Mouse (Mus musculus) forebrain, embryonic 10.5 days (tissue): ENCODE data around the gene Xpr1. TPM values are rescaled to one million over a fixed set of nuclear protein-coding genes. Genes with fewer than 3 reads are reported as not detected.

Experiments
- DNase-seq: peaks from one replicate; pipeline ENCODE4 v3.0.0-alpha.2; 2017; ENCODE audit warnings: low spot score; ENCODE audit errors: extremely low spot score
- H3K27ac ChIP-seq: fragments of 300-500 bp; sonication (generic); 2 replicates; pipeline ENCODE4 v1.5.1; 2016; ENCODE audit warnings: mild to moderate bottlenecking
- H3K27me3 ChIP-seq: fragments of 300-500 bp; sonication (generic); 2 replicates; pipeline ENCODE4 v1.6.1; 2016; ENCODE audit warnings: mild to moderate bottlenecking; ENCODE audit not compliant: poor library complexity, severe bottlenecking
- H3K36me3 ChIP-seq: fragments of 300-500 bp; sonication (generic); replicated peaks from 2 replicates; pipeline ENCODE4 v1.6.1; 2016; ENCODE audit warnings: mild to moderate bottlenecking, moderate library complexity
- H3K4me1 ChIP-seq: fragments of 300-500 bp; sonication (generic); 2 replicates; pipeline ENCODE4 v1.6.1; 2016
- H3K4me3 ChIP-seq: fragments of 300-500 bp; sonication (generic); 2 replicates; pipeline ENCODE4 v1.5.1; 2016; ENCODE audit warnings: mild to moderate bottlenecking, moderate library complexity
- H3K9me3 ChIP-seq: fragments of 300-500 bp; sonication (generic); 2 replicates; pipeline ENCODE4 v1.6.1; 2016; ENCODE audit warnings: mild to moderate bottlenecking, moderate library complexity
- WGBS: fragments of 180-500 bp; shearing (Covaris S2); methylation state at CpG from one replicate; pipeline ENCODE4 v1.1.7; 2016; 5-methylcytosine and 5-hydroxymethylcytosine counted together
- polyA plus RNA-seq: library from polyadenylated mRNA; unstranded; fragments of >200 nt; fragmentation: Nextera tagmentation; extraction: Ambion mirVana; gene quantifications from 2 replicates; pipeline ENCODE4 v1.2.1, GENCODE M21; 2016

The Xpr1 gene
- polyA plus RNA-seq, result 10.7 and 11.2 TPM in 2 replicates

DNA sequence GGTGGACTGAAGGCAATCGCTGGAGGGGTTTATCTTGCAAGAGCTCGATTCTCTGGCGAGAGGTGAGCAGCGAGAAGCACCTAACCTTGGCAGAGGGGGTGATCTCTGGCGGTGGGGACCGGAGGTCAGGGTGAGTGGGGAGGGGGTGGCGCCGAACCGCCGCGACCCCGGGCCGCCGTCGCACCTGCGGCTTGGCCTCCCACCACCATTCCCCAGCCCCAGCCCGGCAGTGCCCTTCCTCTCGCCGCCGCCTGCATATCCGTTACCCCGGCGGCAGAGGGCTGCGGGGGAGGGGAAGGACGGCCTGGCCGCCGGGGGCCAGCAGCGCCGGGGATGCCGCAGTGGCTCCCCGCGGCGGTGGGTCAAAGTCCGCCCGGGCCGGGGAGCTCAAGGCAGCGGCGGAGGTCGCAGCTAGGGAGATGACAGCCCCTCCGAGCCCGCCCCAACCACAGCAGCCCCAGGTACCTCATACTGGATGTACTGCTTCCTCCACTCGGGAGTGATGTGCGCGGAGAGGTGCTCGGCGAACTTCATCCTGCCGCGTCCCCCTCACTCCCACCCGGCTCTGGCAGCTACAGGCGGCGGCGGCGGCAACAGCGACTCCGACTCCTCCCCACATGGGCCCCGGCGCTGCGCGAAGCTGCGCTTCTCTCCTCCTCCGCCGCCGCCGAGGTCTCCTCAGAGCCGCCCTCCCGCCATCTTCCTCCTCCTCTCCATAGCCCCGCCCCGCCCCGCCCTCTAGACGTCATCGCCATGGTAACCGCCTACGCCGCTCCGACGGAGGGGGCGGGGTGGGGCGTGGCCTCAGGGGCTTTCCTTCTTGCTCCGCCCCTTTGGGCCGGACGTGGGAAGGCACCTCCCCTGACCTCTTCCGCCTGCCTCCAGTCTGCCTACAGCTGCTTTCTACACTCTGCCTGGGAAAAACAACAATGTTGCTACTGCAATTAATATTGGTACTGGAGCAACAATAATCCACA lies at the start of gene Xpr1:
Gene Xpr1 (minus strand): TSS at position 715 of the 977 bp plus-strand sequence.
- WGBS, result 1% methylated on average over 70 of the region's 82 CpGs

DNA sequence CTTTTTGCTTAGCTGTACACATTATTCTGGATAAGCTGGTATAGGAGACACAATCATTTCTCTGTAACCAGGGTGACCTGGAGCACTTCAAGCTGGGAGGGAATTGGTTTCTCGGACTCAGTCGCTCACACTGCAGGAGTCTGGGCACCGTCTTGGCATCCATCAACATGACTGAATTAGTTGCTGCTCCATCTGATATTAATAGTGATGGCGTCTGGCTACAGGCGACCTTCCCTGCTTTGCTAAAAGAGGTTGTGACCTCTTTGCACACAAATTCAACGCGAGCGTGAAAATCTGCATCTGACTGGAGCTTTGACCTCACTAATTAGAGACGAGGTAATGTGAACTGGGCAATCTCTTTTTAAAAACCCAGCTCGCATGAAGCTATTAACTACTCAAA lies 46.2 kb upstream of the Xpr1 start:
- Histone ChIP-seq H3K4me3 (no peak overlapping the region), H3K36me3 (no peaks in the 10 kb centered on the region), H3K4me1 (peaks cover 53% of the 10 kb centered on the region), H3K27ac (peak overlapping the region; percentile 54), H3K27me3 (no peaks in the 10 kb centered on the region), H3K9me3 (no peaks in the 10 kb centered on the region)
- WGBS, result 15% methylated on average over 10 of the region's 10 CpGs
- peak; percentile 36 for DNase-seq

More for the DNA sequence above, at the start of gene Xpr1:
- H3K27ac ChIP-seq, result peak within 1 kb of the TSS; percentile 92
- peaks cover 25% of the 10 kb centered on the region for H3K4me1 ChIP-seq
- no peaks in the 10 kb centered on the region for H3K27me3 ChIP-seq
- peak; percentile 97 for DNase-seq
- no peaks in the 10 kb centered on the region for H3K9me3 ChIP-seq
- H3K36me3 ChIP-seq, result no peaks in the 10 kb centered on the region
- peak within 1 kb of the TSS; percentile 95 for H3K4me3 ChIP-seq

DNA sequence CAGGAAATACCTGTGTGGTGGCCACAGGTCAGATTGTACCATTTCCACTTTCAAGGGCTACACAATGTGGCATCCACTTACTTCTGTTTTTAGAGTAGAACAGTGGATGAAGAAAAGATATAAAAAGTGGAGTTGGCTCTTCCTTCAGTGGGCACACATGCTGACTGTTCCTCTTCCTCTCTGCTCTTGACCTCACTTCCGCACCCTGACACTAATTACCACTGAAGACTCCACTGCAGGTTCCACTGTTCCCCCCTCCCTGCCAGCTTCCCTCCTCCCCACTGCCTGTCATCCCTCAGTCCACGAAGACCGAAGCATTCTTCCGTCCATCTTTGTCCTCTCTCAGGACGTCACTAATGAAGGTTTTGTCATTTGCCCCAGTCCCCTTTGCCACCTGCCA lies 45.4 kb upstream of the Xpr1 start:
- H3K27me3 ChIP-seq, result no peaks in the 10 kb centered on the region
- no peak for DNase-seq
- no peaks in the 10 kb centered on the region for H3K36me3 ChIP-seq
- H3K9me3 ChIP-seq, result no peaks in the 10 kb centered on the region
- H3K4me1 ChIP-seq, result peaks cover 54% of the 10 kb centered on the region
- no peak overlapping the region for H3K4me3 ChIP-seq
- H3K27ac ChIP-seq, result no peak overlapping the region; the same call in 1 of the 2 replicates
- 79% methylated on average over 5 of the region's 5 CpGs for WGBS

DNA sequence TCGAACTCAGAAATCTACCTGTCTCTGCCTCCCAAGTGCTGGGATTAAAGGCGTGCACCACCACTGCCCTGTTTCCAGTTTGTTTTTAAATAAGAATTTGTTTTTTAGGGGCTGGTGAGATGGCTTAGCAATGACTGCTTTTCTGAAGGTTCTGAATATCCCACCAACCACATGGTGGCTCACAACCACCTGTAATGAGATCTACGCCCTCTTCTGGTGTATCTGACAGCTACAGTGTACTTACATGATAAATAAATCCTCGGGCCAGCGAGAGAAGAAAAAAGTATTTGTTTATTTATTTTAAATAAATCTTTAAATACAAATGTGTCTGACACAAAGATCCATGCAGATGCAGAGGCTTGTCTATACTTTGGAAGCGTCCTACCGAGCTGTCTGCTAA lies 40.3 kb upstream of the Xpr1 start:
- H3K36me3 ChIP-seq, result no peaks in the 10 kb centered on the region
- DNase-seq, result no peak
- H3K27me3 ChIP-seq, result no peaks in the 10 kb centered on the region
- no peak overlapping the region for H3K27ac ChIP-seq
- H3K4me1 ChIP-seq, result peaks cover 24% of the 10 kb centered on the region
- no peaks in the 10 kb centered on the region for H3K9me3 ChIP-seq
- no peak overlapping the region for H3K4me3 ChIP-seq
- 87% methylated on average over 7 of the region's 7 CpGs for WGBS

DNA sequence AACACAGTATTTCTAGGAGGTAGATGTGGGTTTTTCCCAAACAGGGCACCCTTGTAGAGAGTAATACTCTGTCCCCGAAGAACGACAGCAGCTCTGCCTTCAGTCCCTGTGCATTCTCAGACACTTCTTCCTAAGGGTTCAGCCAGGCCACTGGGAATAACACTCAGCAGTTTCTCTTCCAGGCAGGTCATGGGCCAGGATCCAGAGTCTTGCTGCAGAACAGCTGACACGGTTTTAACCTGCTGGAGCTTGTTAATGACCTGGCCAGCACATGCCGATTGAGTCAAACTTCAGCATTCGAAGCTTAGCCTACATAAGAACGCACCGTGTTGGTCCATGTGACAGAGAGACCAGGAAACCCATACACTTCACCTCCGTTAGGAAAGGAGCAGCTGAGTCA lies 36.0 kb upstream of the Xpr1 start:
- no peaks in the 10 kb centered on the region for H3K27me3 ChIP-seq
- H3K4me3 ChIP-seq, result no peak overlapping the region
- peaks cover 14% of the 10 kb centered on the region for H3K4me1 ChIP-seq
- DNase-seq, result no peak
- H3K9me3 ChIP-seq, result no peaks in the 10 kb centered on the region
- no peaks in the 10 kb centered on the region for H3K36me3 ChIP-seq
- WGBS, result 92% methylated on average over 8 of the region's 8 CpGs
- no peak overlapping the region for H3K27ac ChIP-seq

DNA sequence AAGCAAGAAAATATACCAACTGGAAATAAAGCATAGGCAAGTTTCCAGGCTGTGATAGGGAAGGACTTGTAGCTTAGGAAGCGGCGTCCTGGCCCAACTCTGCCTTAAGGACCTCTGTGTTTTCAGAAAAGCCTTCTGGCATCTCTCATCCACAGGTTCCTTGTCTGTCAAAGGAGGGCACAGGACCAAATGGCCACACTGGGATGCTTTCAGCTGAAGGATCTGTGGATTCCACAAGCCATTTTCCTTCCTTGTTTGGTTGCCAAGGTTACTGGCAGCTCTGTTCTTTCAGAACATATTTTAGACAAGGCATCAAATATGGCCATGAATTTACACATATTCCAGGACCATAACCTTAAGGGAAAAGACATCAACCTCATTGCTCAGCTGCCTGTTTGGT lies 31.7 kb upstream of the Xpr1 start:
- Histone ChIP-seq H3K36me3 (no peaks in the 10 kb centered on the region), H3K4me3 (no peak overlapping the region), H3K4me1 (peaks cover 14% of the 10 kb centered on the region), H3K27me3 (no peaks in the 10 kb centered on the region), H3K9me3 (no peaks in the 10 kb centered on the region), H3K27ac (no peak overlapping the region)
- no peak for DNase-seq
- WGBS, result 85% methylated on average over 2 of the region's 2 CpGs

DNA sequence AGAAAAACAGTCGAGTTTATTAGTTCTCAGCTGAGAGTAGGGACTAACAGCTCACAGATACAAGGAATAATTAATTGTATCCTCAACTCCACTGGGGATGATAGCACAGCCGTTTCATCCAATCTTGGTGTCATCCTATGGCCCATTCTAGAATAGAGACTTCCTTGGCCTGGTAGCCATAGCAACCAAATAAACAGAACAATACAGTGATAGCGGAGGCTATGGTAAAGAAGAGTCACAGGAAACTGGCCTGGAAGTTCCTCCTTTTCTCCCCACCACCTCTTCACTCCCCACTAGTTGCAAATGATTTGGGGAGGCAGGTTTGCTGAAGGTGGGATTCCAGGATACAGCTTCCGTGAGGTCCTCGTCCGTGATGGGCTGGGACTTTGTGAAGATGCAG lies 30.1 kb upstream of the Xpr1 start:
- no peak overlapping the region for H3K4me3 ChIP-seq
- DNase-seq, result no peak
- H3K36me3 ChIP-seq, result no peaks in the 10 kb centered on the region
- WGBS, result 83% methylated on average over 6 of the region's 6 CpGs
- no peak overlapping the region for H3K27ac ChIP-seq
- peaks cover 20% of the 10 kb centered on the region for H3K4me1 ChIP-seq
- H3K27me3 ChIP-seq, result no peaks in the 10 kb centered on the region
- no peaks in the 10 kb centered on the region for H3K9me3 ChIP-seq

DNA sequence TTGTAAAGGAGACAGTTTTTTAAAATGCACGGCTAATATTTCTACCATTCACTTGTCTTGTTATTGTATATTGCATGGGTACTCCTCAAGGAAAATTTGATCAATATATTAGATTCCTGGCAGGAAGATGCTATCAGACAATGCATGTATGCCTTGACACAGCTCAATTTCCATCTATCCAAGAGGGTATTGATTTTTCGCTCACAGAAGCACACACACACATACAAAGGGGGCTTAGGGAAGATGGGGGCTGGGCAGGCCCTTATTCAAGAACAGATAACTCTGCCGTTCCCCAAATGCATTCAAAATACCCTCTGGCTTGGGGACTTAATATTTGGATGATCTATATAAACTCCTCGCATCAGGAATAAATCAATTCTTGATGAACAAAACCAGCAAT lies 25.9 kb upstream of the Xpr1 start:
- Histone ChIP-seq H3K27me3 (no peaks in the 10 kb centered on the region), H3K36me3 (no peaks in the 10 kb centered on the region), H3K4me1 (peaks cover 16% of the 10 kb centered on the region), H3K4me3 (no peak overlapping the region), H3K27ac (no peak overlapping the region), H3K9me3 (no peaks in the 10 kb centered on the region)
- DNase-seq, result no peak
- 84% methylated on average over 4 of the region's 4 CpGs for WGBS

DNA sequence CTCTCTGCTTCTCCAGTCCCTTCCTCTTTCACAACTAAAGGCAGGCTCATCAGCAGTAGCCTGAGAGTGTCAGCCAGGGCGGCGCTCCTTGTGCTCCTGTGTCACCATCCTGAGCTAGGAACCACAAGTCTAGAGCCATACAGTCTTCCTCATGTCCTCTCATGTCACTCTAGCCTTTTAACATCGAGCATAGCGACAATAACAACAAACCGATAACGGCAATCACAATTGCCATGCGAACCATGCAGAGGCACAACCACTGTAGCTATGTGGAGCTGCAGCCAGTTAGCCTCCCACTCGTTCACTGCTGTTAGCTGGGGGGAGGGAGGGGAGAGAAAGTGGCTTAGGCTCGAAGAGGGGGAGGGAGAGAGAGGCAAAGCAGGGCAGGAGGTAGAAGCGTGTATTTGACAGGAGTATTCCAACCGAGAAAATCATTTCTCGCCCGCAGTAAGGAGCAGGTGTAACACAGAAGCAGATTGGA lies 25.3 kb upstream of the Xpr1 start:
- Histone ChIP-seq H3K36me3 (no peaks in the 10 kb centered on the region), H3K9me3 (no peaks in the 10 kb centered on the region), H3K4me1 (peaks cover 16% of the 10 kb centered on the region), H3K27ac (peak overlapping the region; percentile 11), H3K4me3 (no peak overlapping the region), H3K27me3 (no peaks in the 10 kb centered on the region)
- WGBS, result 73% methylated on average over 13 of the region's 13 CpGs
- no peak for DNase-seq

DNA sequence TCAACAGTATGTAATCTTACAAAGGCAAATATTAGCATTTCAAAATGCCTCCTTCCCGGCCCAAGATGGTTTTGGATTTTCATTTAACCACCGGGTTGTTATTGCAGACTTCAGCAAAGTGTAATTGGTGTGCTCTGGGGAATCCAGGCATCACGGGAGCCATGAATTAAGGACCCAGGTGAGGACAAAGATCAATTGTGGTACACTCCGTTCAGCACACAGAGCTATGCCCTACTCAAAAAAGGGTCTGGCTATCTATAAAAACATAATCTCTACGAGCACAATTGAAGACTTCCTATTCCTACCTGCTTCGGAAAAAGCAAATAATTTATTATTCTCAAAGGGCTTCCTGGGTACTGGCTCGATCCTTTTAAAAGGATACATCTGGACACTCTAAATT lies 22.3 kb upstream of the Xpr1 start:
- DNase-seq, result no peak

DNA sequence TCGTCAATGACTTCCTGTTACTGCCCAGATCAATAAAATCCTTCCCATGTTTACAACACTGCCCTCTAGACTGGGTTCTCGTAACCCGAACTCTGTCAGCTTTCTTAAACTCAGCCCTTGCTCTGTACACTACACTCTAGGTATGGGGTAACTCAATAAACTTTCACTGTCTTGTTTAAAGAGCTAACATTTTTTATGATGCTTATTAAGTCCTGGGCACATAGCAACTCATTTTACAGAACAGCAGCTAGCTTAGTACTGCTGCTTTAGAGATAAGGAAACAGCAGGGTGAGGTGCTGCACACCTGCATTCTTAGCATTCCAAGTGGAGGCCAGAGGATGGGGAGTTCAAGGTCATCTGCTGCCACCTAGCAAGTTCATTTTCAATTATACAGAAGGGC lies 21.3 kb upstream of the Xpr1 start:
- Histone ChIP-seq H3K36me3 (no peaks in the 10 kb centered on the region), H3K4me1 (peaks cover 16% of the 10 kb centered on the region), H3K9me3 (no peaks in the 10 kb centered on the region), H3K4me3 (no peak overlapping the region), H3K27me3 (no peaks in the 10 kb centered on the region), H3K27ac (no peak overlapping the region)
- DNase-seq, result no peak
- 61% methylated on average over 3 of the region's 3 CpGs for WGBS

More for the DNA sequence above, 22.3 kb upstream of the Xpr1 start:
- Histone ChIP-seq H3K4me3 (no peak overlapping the region), H3K4me1 (peaks cover 16% of the 10 kb centered on the region), H3K27me3 (no peaks in the 10 kb centered on the region), H3K9me3 (no peaks in the 10 kb centered on the region), H3K36me3 (no peaks in the 10 kb centered on the region), H3K27ac (no peak overlapping the region)
- 81% methylated on average over 7 of the region's 7 CpGs for WGBS

DNA sequence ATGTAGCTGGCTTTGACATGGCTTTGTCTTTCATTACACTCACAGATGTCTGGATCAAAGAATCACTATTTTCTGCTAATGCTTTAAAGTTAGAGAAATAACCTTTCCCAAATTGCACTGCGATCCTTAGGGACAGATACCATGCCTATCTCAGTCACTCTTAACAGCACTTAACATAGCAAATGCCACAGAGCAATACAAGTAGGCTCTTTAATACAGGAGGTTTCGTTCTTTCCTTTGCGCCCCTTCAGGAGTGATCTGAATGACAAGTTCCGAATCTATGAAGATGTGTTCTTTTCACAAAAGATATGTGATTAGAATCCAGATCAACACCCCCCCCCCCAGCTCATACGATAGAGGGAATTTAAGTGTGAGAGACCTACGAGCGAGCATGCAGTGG lies 12.1 kb upstream of the Xpr1 start:
- no peak overlapping the region for H3K4me3 ChIP-seq
- H3K4me1 ChIP-seq, result peaks cover 39% of the 10 kb centered on the region
- 91% methylated on average over 7 of the region's 7 CpGs for WGBS
- no peaks in the 10 kb centered on the region for H3K36me3 ChIP-seq
- H3K27me3 ChIP-seq, result no peaks in the 10 kb centered on the region
- no peaks in the 10 kb centered on the region; the same call in 1 of the 2 replicates for H3K9me3 ChIP-seq
- no peak for DNase-seq
- H3K27ac ChIP-seq, result no peak overlapping the region; the same call in 1 of the 2 replicates
